8 mouse cellular contexts compared by ENCODE assay signal in genomic region chr6:30737548-30738463, GRCm38 (mm10). TPM values are rescaled to one million over a fixed set of nuclear protein-coding genes. Genes with fewer than 3 reads are reported as not detected.
DNase-seq lines count a peak whose midpoint lies in the region; ATAC-seq and TF ChIP-seq lines count a peak whose summit lies in the region.

No protein-coding gene starts in this region.

- no peaks in the 10 kb centered on the region for H3K4me1 ChIP-seq in embryonic fibroblast, embryonic 13.5 days (ENCODE audit: control insufficient read depth, insufficient read depth, low read length)
- peaks cover 15% of the 10 kb centered on the region; the same call in 1 of the 2 replicates for H3K4me1 ChIP-seq in heart, embryonic 12.5 days (replicated peaks)
- peaks cover 17% of the 10 kb centered on the region for H3K4me1 ChIP-seq in kidney, embryonic 16.5 days (ENCODE audit: insufficient read depth, low read length)
- H3K4me1 ChIP-seq in testis, adult 2 months (ENCODE audit: control insufficient read depth, insufficient read depth, low read length), result peaks cover 18% of the 10 kb centered on the region

- H3K4me2 ChIP-seq in heart, embryonic 12.5 days, result peak overlapping the region; percentile 63
- peak overlapping the region; percentile 52 for H3K4me2 ChIP-seq in kidney, embryonic 16.5 days (replicated peaks; ENCODE audit: low read depth, low read length)
- peak overlapping the region; percentile 75 for H3K4me2 ChIP-seq in myocyte (ENCODE audit: low read depth)

- H3K36me3 ChIP-seq in heart, embryonic 12.5 days, result peaks cover 25% of the 10 kb centered on the region
- peaks cover 43% of the 10 kb centered on the region for H3K36me3 ChIP-seq in kidney, embryonic 16.5 days (ENCODE audit: insufficient read depth, low read length)
- H3K36me3 ChIP-seq in myocyte (ENCODE audit: control insufficient read depth, insufficient read depth), result no peaks in the 10 kb centered on the region
- H3K36me3 ChIP-seq in testis, adult 2 months (ENCODE audit: control insufficient read depth, insufficient read depth, low read length), result no peaks in the 10 kb centered on the region

- DNase-seq in CD4-positive, CD25-positive, alpha-beta regulatory T cell, adult 2 months (ENCODE audit: low read depth, low spot score), result peak; percentile 49
- DNase-seq in adrenal gland, postnatal 36 days, result peak; percentile 78 to 83
- peak; percentile 66 for DNase-seq in liver

- no peak overlapping the region for H3K27ac ChIP-seq in embryonic fibroblast, embryonic 13.5 days (ENCODE audit: insufficient read depth, low read length)
- H3K27ac ChIP-seq in heart, embryonic 12.5 days (ENCODE audit: poor library complexity, severe bottlenecking), result peak overlapping the region; percentile 91
- H3K27ac ChIP-seq in kidney, embryonic 16.5 days (ENCODE audit: low read length), result peak overlapping the region; percentile 95
- no peak overlapping the region for H3K27ac ChIP-seq in testis, adult 2 months (ENCODE audit: control insufficient read depth, insufficient read depth, low read depth, low read length)

- ATAC-seq in heart, embryonic 12.5 days (ENCODE audit: insufficient number of reproducible peaks, low FRiP score), result peak; percentile 76
- ATAC-seq in kidney, embryonic 16.5 days (ENCODE audit: low FRiP score, low TSS enrichment), result peak; percentile 76

- H3K79me2 ChIP-seq in myocyte (ENCODE audit: control insufficient read depth, insufficient read depth), result peaks cover 3% of the 10 kb centered on the region

- peak overlapping the region; percentile 55 for H3K4me3 ChIP-seq in embryonic fibroblast, embryonic 13.5 days (ENCODE audit: insufficient read depth, low read length)
- H3K4me3 ChIP-seq in heart, embryonic 12.5 days, result peak overlapping the region; percentile 69
- H3K4me3 ChIP-seq in kidney, embryonic 16.5 days (ENCODE audit: low read length), result peak overlapping the region; percentile 65
- H3K4me3 ChIP-seq in myocyte, result peak overlapping the region; percentile 22
- peak overlapping the region; percentile 70 for H3K4me3 ChIP-seq in testis, adult 2 months (ENCODE audit: control insufficient read depth, low read depth, low read length)

- H3K27me3 ChIP-seq in heart, embryonic 12.5 days (replicated peaks), result no peaks in the 10 kb centered on the region
- H3K27me3 ChIP-seq in kidney, embryonic 16.5 days (ENCODE audit: insufficient read depth, low read length), result no peaks in the 10 kb centered on the region
- H3K27me3 ChIP-seq in myocyte (ENCODE audit: control insufficient read depth, insufficient read depth, insufficient read length), result no peaks in the 10 kb centered on the region
- peaks cover 3% of the 10 kb centered on the region; the same call in 1 of the 2 replicates for H3K27me3 ChIP-seq in testis, adult 2 months (ENCODE audit: control insufficient read depth, insufficient read depth, low read length)

- H3K9me3 ChIP-seq in heart, embryonic 12.5 days (replicated peaks), result peaks cover 56% of the 10 kb centered on the region
- peaks cover 55% of the 10 kb centered on the region for H3K9me3 ChIP-seq in kidney, embryonic 16.5 days (ENCODE audit: low read length)

- no peak for TF ChIP-seq CTCF in embryonic fibroblast, embryonic 13.5 days (IDR thresholded peaks at IDR 0.05; ENCODE audit: borderline replicate concordance, insufficient read depth, low read length)
- no peak for TF ChIP-seq CTCF in testis, adult 2 months (IDR thresholded peaks at IDR 0.05; ENCODE audit: control insufficient read depth, insufficient read depth, insufficient replicate concordance, low read depth, low read length)

- peak; percentile 99 for TF ChIP-seq POLR2A in embryonic fibroblast, embryonic 13.5 days (IDR thresholded peaks at IDR 0.05; ENCODE audit: low read depth, low read length)
- peak; percentile 76 for TF ChIP-seq POLR2A in myocyte (IDR thresholded peaks at IDR 0.05; ENCODE audit: insufficient read length, low read depth)
- peak; percentile 43; the same call in 1 of the 2 replicates for TF ChIP-seq POLR2A in testis, adult 2 months (IDR thresholded peaks at IDR 0.05; ENCODE audit: control insufficient read depth, low read depth, low read length)

- 50% methylated on average over 66 of the region's 66 CpGs for WGBS in heart, embryonic 12.5 days
- 47% methylated on average over 66 of the region's 66 CpGs for whole genome bisulfite sequencing in kidney, embryonic 16.5 days

- H3K9ac ChIP-seq in heart, embryonic 12.5 days, result peak overlapping the region; percentile 86
- peak overlapping the region; percentile 80 for H3K9ac ChIP-seq in kidney, embryonic 16.5 days (replicated peaks; ENCODE audit: low read length)

- H3ac ChIP-seq in myocyte (ENCODE audit: control insufficient read depth, insufficient read length), result peak overlapping the region; percentile 2

TF ChIP-seq in myocyte, 11 proteins besides CTCF, POLR2A, EP300 and RAD21:
- peak; percentile 51 for TF ChIP-seq POLR2AphosphoS2 (IDR thresholded peaks at IDR 0.05; ENCODE audit: insufficient read length, low read depth)
- no peak for TF ChIP-seq SRF (IDR thresholded peaks at IDR 0.05; ENCODE audit: control insufficient read depth, insufficient read length, low read depth)
TF ChIP-seq in myocyte: peak in this region for 1.

RNA-seq across cellular contexts. Expression of gene Mest, which starts 14.5 kb away (rescaled TPM):
- 10 to 100 TPM; 54.1 to 68.9 TPM for total RNA-seq in adrenal gland, postnatal 36 days (2021)
- 44.3 and 540 TPM in 2 replicates for polyA plus RNA-seq in embryonic fibroblast, embryonic 13.5 days (2011; ENCODE audit: insufficient read length, low read depth, missing spikeins)
- polyA plus RNA-seq in heart, embryonic 12.5 days (2016; fragmentation: Nextera tagmentation; extraction: Ambion mirVana), result 3,424 and 3,742 TPM in 2 replicates
- 2,098 and 2,228 TPM in 2 replicates for polyA plus RNA-seq in kidney, embryonic 16.5 days (2015; fragmentation: Nextera tagmentation; extraction: Ambion mirVana)
- 6.3 TPM for polyA plus RNA-seq in myocyte (2012; fragmentation: generic; extraction: Trizol)
- 7.8 and 8.0 TPM in 2 replicates for polyA plus RNA-seq in testis, adult 2 months (2012; rRNA removed)

RNA-seq across cellular contexts. Expression of gene Cep41, which starts 44.3 kb away (rescaled TPM):
- total RNA-seq in adrenal gland, postnatal 36 days (2021), result 1 to 10 TPM; 6.1 to 9.6 TPM
- 8.7 and 14.9 TPM in 2 replicates for polyA plus RNA-seq in embryonic fibroblast, embryonic 13.5 days (2011; ENCODE audit: insufficient read length, low read depth, missing spikeins)
- 11.9 TPM in 2 replicates for polyA plus RNA-seq in heart, embryonic 12.5 days (2016; fragmentation: Nextera tagmentation; extraction: Ambion mirVana)
- polyA plus RNA-seq in kidney, embryonic 16.5 days (2015; fragmentation: Nextera tagmentation; extraction: Ambion mirVana), result 20.6 and 21.6 TPM in 2 replicates
- polyA plus RNA-seq in myocyte (2012; fragmentation: generic; extraction: Trizol), result 5.5 TPM
- 34.5 and 35.4 TPM in 2 replicates for polyA plus RNA-seq in testis, adult 2 months (2012; rRNA removed)

Comparison
In these comparisons a context has a peak if more than half of its experiments do, and no peak if none do; other contexts are left out.
1. H3K27ac ChIP-seq: peak in heart, embryonic 12.5 days (single experiment) and kidney, embryonic 16.5 days (single experiment); none in embryonic fibroblast, embryonic 13.5 days (single experiment) and testis, adult 2 months (single experiment).
2. POLR2A ChIP-seq: peak in every context shown above with its lines; median percentile 99 in embryonic fibroblast, embryonic 13.5 days; 76 in myocyte; 43 in testis, adult 2 months.
3. Peak in every context shown above with its lines, with median percentiles within 50 percentile points of each other: DNase-seq, H3K4me3 ChIP-seq and H3K4me2 ChIP-seq.